Mouse (Mus musculus) C2C12 (cell line): ENCODE measurements around the gene Cnpy1.

ENCODE experiments used
- CTCF ChIP-seq: IDR thresholded peaks from one replicate; pipeline ENCODE4 v1.5.1; 2011; ENCODE audit not compliant: control insufficient read depth, insufficient read depth, insufficient read length
- FOSL1 ChIP-seq: IDR thresholded peaks from one replicate; pipeline ENCODE4 v1.8.0; 2011; ENCODE audit warnings: mild to moderate bottlenecking, low read length; ENCODE audit not compliant: poor library complexity, insufficient read depth, severe bottlenecking
- MAX ChIP-seq: IDR thresholded peaks from one replicate; pipeline ENCODE4 v1.6.1; 2011; ENCODE audit warnings: mild to moderate bottlenecking, control low read depth
- MYOG ChIP-seq: IDR thresholded peaks from one replicate; pipeline ENCODE4 v1.6.1; 2011; ENCODE audit not compliant: control insufficient read depth, insufficient read length; ENCODE audit errors: extremely low read depth
- USF1 ChIP-seq: IDR thresholded peaks from one replicate; pipeline ENCODE4 v1.6.1; 2011; ENCODE audit warnings: low read depth, mild to moderate bottlenecking, control low read depth, moderate library complexity

GRCm38 (mm10) chr5:28166256-28167231 lies 79.1 kb downstream of the Cnpy1 start:
- TF ChIP-seq CTCF (no peak), MAX (no peak), FOSL1 (no peak), MYOG (no peak), USF1 (no peak)
